Mouse (Mus musculus) forebrain, embryonic 10.5 days (tissue): ENCODE results near the gene Fibp. TPM values are rescaled to one million over a fixed set of nuclear protein-coding genes. Genes with fewer than 3 reads are reported as not detected.
A peak's percentile ranks its signal among the peaks of the same experiment; 100 is the strongest.

Experiments
- DNase-seq: peaks from one replicate; pipeline ENCODE4 v3.0.0-alpha.2; 2017; ENCODE audit warnings: low spot score; ENCODE audit errors: extremely low spot score
- H3K27ac ChIP-seq: fragments of 300-500 bp; sonication (generic); 2 replicates; pipeline ENCODE4 v1.5.1; 2016; ENCODE audit warnings: mild to moderate bottlenecking
- H3K27me3 ChIP-seq: fragments of 300-500 bp; sonication (generic); 2 replicates; pipeline ENCODE4 v1.6.1; 2016; ENCODE audit warnings: mild to moderate bottlenecking; ENCODE audit not compliant: poor library complexity, severe bottlenecking
- H3K36me3 ChIP-seq: fragments of 300-500 bp; sonication (generic); replicated peaks from 2 replicates; pipeline ENCODE4 v1.6.1; 2016; ENCODE audit warnings: mild to moderate bottlenecking, moderate library complexity
- H3K4me1 ChIP-seq: fragments of 300-500 bp; sonication (generic); 2 replicates; pipeline ENCODE4 v1.6.1; 2016
- H3K4me3 ChIP-seq: fragments of 300-500 bp; sonication (generic); 2 replicates; pipeline ENCODE4 v1.5.1; 2016; ENCODE audit warnings: mild to moderate bottlenecking, moderate library complexity
- H3K9me3 ChIP-seq: fragments of 300-500 bp; sonication (generic); 2 replicates; pipeline ENCODE4 v1.6.1; 2016; ENCODE audit warnings: mild to moderate bottlenecking, moderate library complexity
- WGBS: fragments of 180-500 bp; shearing (Covaris S2); methylation state at CpG from one replicate; pipeline ENCODE4 v1.1.7; 2016; 5-methylcytosine and 5-hydroxymethylcytosine counted together
- polyA plus RNA-seq: library from polyadenylated mRNA; unstranded; fragments of >200 nt; fragmentation: Nextera tagmentation; extraction: Ambion mirVana; gene quantifications from 2 replicates; pipeline ENCODE4 v1.2.1, GENCODE M21; 2016

Fibp gene
- polyA plus RNA-seq, 1 experiment from 2014 or later, result 93.1 TPM

GRCm38 (mm10) chr19:5444954-5445353, 15.5 kb upstream of the Fibp start:
- Histone ChIP-seq H3K4me3 (no peak overlapping the region; the same call in 1 of the 2 replicates), H3K27ac (no peak overlapping the region), H3K4me1 (peaks cover 24% of the 10 kb centered on the region), H3K27me3 (peaks cover 61% of the 10 kb centered on the region), H3K36me3 (no peaks in the 10 kb centered on the region), H3K9me3 (peaks cover 14% of the 10 kb centered on the region)
- WGBS, result 45% methylated on average over 7 of the region's 7 CpGs
- DNase-seq, result no peak

- Histone ChIP-seq H3K9me3 (peaks cover 6% of the 10 kb centered on the region; the same call in 1 of the 2 replicates), H3K4me3 (no peak overlapping the region), H3K4me1 (peaks cover 24% of the 10 kb centered on the region), H3K27ac (no peak overlapping the region), H3K27me3 (peaks cover 69% of the 10 kb centered on the region), H3K36me3 (no peaks in the 10 kb centered on the region)
- no peak for DNase-seq
- 90% methylated on average over 5 of the region's 5 CpGs for WGBS
Measured at GRCm38 (mm10) chr19:5445747-5446146, 14.7 kb upstream of the Fibp start.

GRCm38 (mm10) chr19:5447515-5448353, 12.7 kb upstream of the Fibp start, which contains the start of gene Fosl1:
Fosl1 (plus strand) TSS chr19:5447547.
- Histone ChIP-seq H3K27ac (0 out of 2 replicates have a peak within 1 kb of the TSS, but pooled peaks have one; percentile 25), H3K36me3 (no peaks in the 10 kb centered on the region), H3K27me3 (peaks cover 82% of the 10 kb centered on the region), H3K4me3 (peak within 1 kb of the TSS; percentile 64), H3K9me3 (peaks cover 6% of the 10 kb centered on the region; the same call in 1 of the 2 replicates), H3K4me1 (peaks cover 24% of the 10 kb centered on the region)
- DNase-seq, result peak; percentile 52
- WGBS, result under 1% methylated on average over 70 of the region's 70 CpGs

GRCm38 (mm10) chr19:5448354-5449150, 11.9 kb upstream of the Fibp start:
- WGBS, result 7% methylated on average over 36 of the region's 36 CpGs
- H3K4me3 ChIP-seq, result peak overlapping the region; percentile 64
- DNase-seq, result peak; percentile 42
- peaks cover 82% of the 10 kb centered on the region for H3K27me3 ChIP-seq
- 0 out of 2 replicates have a peak overlapping the region, but pooled peaks have one; percentile 25 for H3K27ac ChIP-seq
- peaks cover 6% of the 10 kb centered on the region; the same call in 1 of the 2 replicates for H3K9me3 ChIP-seq
- H3K4me1 ChIP-seq, result peaks cover 24% of the 10 kb centered on the region
- no peaks in the 10 kb centered on the region for H3K36me3 ChIP-seq

- no peak for DNase-seq
- H3K27ac ChIP-seq, result no peak overlapping the region
- peaks cover 74% of the 10 kb centered on the region for H3K27me3 ChIP-seq
- peaks cover 11% of the 10 kb centered on the region for H3K36me3 ChIP-seq
- 91% methylated on average over 3 of the region's 3 CpGs for WGBS
- H3K4me1 ChIP-seq, result peaks cover 26% of the 10 kb centered on the region
- no peak overlapping the region for H3K4me3 ChIP-seq
- peaks cover 6% of the 10 kb centered on the region; the same call in 1 of the 2 replicates for H3K9me3 ChIP-seq
Measured at GRCm38 (mm10) chr19:5449673-5450072, 10.7 kb upstream of the Fibp start.

- 80% methylated on average over 6 of the region's 6 CpGs for WGBS
- Histone ChIP-seq H3K27me3 (peaks cover 53% of the 10 kb centered on the region), H3K27ac (no peak overlapping the region), H3K4me1 (peaks cover 43% of the 10 kb centered on the region), H3K36me3 (peaks cover 16% of the 10 kb centered on the region), H3K4me3 (no peak overlapping the region), H3K9me3 (peaks cover 6% of the 10 kb centered on the region; the same call in 1 of the 2 replicates)
- DNase-seq, result no peak
Measured at GRCm38 (mm10) chr19:5451766-5452165, 8.6 kb upstream of the Fibp start.

- peaks cover 39% of the 10 kb centered on the region for H3K27me3 ChIP-seq
- peaks cover 43% of the 10 kb centered on the region for H3K4me1 ChIP-seq
- H3K9me3 ChIP-seq, result no peaks in the 10 kb centered on the region
- peak overlapping the region; percentile 87 for H3K4me3 ChIP-seq
- no peak overlapping the region for H3K27ac ChIP-seq
- WGBS, result 86% methylated on average over 12 of the region's 12 CpGs
- DNase-seq, result no peak
- H3K36me3 ChIP-seq, result peaks cover 16% of the 10 kb centered on the region
Measured at GRCm38 (mm10) chr19:5455037-5455436, 5.4 kb upstream of the Fibp start.

- Histone ChIP-seq H3K36me3 (peaks cover 16% of the 10 kb centered on the region), H3K9me3 (no peaks in the 10 kb centered on the region), H3K27me3 (peaks cover 34% of the 10 kb centered on the region), H3K4me3 (peak overlapping the region; percentile 87), H3K4me1 (peaks cover 44% of the 10 kb centered on the region), H3K27ac (peak overlapping the region; percentile 88; the same call in 1 of the 2 replicates)
- no peak for DNase-seq
- 72% methylated on average over 8 of the region's 8 CpGs for WGBS
Measured at GRCm38 (mm10) chr19:5455568-5455967, 4.8 kb upstream of the Fibp start.

GRCm38 (mm10) chr19:5456241-5456921, 4.0 kb upstream of the Fibp start:
- peak overlapping the region; percentile 88 for H3K27ac ChIP-seq
- H3K4me1 ChIP-seq, result peaks cover 51% of the 10 kb centered on the region
- 7% methylated on average over 26 of the region's 26 CpGs for WGBS
- H3K27me3 ChIP-seq, result peaks cover 26% of the 10 kb centered on the region
- DNase-seq, result no peak
- H3K36me3 ChIP-seq, result peaks cover 16% of the 10 kb centered on the region
- peak overlapping the region; percentile 87 for H3K4me3 ChIP-seq
- H3K9me3 ChIP-seq, result no peaks in the 10 kb centered on the region

GRCm38 (mm10) chr19:5456922-5457745, 3.3 kb upstream of the Fibp start:
- peaks cover 55% of the 10 kb centered on the region for H3K4me1 ChIP-seq
- WGBS, result under 1% methylated on average over 70 of the region's 70 CpGs
- peaks cover 19% of the 10 kb centered on the region for H3K27me3 ChIP-seq
- peak overlapping the region; percentile 88 for H3K27ac ChIP-seq
- peaks cover 18% of the 10 kb centered on the region for H3K36me3 ChIP-seq
- DNase-seq, result peak; percentile 94
- no peaks in the 10 kb centered on the region for H3K9me3 ChIP-seq
- H3K4me3 ChIP-seq, result peak overlapping the region; percentile 87

- Histone ChIP-seq H3K36me3 (peaks cover 26% of the 10 kb centered on the region), H3K27me3 (peaks cover 19% of the 10 kb centered on the region), H3K4me3 (peak within 1 kb of the TSS; percentile 87), H3K9me3 (no peaks in the 10 kb centered on the region), H3K4me1 (peaks cover 55% of the 10 kb centered on the region), H3K27ac (peak within 1 kb of the TSS; percentile 88)
- DNase-seq, result no peak
- WGBS, result 15% methylated on average over 14 of the region's 14 CpGs
Measured at GRCm38 (mm10) chr19:5457746-5458442, 2.5 kb upstream of the Fibp start, which contains the start of gene Ccdc85b. Ccdc85b (minus strand) TSS chr19:5457894.
